Mouse (Mus musculus): ENCODE data around the gene Ran.

Gene Ran

GRCm38 (mm10) chr5:129010937-129011336 lies 8.9 kb upstream of the Ran start:
- in situ Hi-C loops (cut with MboI, MseI) = loop anchor here (25.0 kb wide), 1 partner anchor 1399 kb away; no protein-coding TSS in a partner anchor

GRCm38 (mm10) chr5:129015020-129015419 lies 4.8 kb upstream of the Ran start:
- in situ Hi-C loops (cut with MboI, MseI) = loop anchor here (25.0 kb wide), 1 partner anchor 1403 kb away; no protein-coding TSS in a partner anchor

- in situ Hi-C loops (cut with MboI, MseI) = loop anchor here (25.0 kb wide), 1 partner anchor 1403 kb away; no protein-coding TSS in a partner anchor
Measured at GRCm38 (mm10) chr5:129015540-129015939, 4.3 kb upstream of the Ran start.

GRCm38 (mm10) chr5:129016370-129016769 lies 3.5 kb upstream of the Ran start:
- in situ Hi-C loops (cut with MboI, MseI) = loop anchor here (25.0 kb wide), 1 partner anchor 1404 kb away; no protein-coding TSS in a partner anchor

GRCm38 (mm10) chr5:129018782-129019489 lies 933 bp upstream of the Ran start:
- in situ Hi-C loops (cut with MboI, MseI) = loop anchor here (25.0 kb wide), 1 partner anchor 1407 kb away; no protein-coding TSS in a partner anchor

- in situ Hi-C loops (cut with MboI, MseI) = loop anchor here (10.0 to 25.0 kb wide), 2 partner anchors 565 to 1408 kb away; partner anchors contain the start of gene Mmp17
Measured at GRCm38 (mm10) chr5:129020300-129020668, 415 bp downstream of the Ran start.

- in situ Hi-C loops (cut with MboI, MseI) = loop anchor here (10.0 to 25.0 kb wide), 2 partner anchors 564 to 1408 kb away; partner anchors contain the start of gene Mmp17
Measured at GRCm38 (mm10) chr5:129020731-129021130, 862 bp downstream of the Ran start.

GRCm38 (mm10) chr5:129025048-129025447 lies 5.2 kb downstream of the Ran start:
- in situ Hi-C loops (cut with MboI, MseI) = loop anchor here (5.0 to 10.0 kb wide), 2 partner anchors 487 to 560 kb away; partner anchors contain the start of gene Mmp17

- in situ Hi-C loops (cut with MboI, MseI) = loop anchor here (5.0 to 10.0 kb wide), 2 partner anchors 487 to 559 kb away; partner anchors contain the start of gene Mmp17
Measured at GRCm38 (mm10) chr5:129025725-129026124, 5.9 kb downstream of the Ran start.

GRCm38 (mm10) chr5:129026171-129026570 lies 6.3 kb downstream of the Ran start:
- in situ Hi-C loops (cut with MboI, MseI) = loop anchor here (5.0 to 10.0 kb wide), 2 partner anchors 486 to 559 kb away; partner anchors contain the start of gene Mmp17

GRCm38 (mm10) chr5:129026637-129027036 lies 6.8 kb downstream of the Ran start:
- in situ Hi-C loops (cut with MboI, MseI) = loop anchor here (5.0 to 10.0 kb wide), 2 partner anchors 486 to 558 kb away; partner anchors contain the start of gene Mmp17

- in situ Hi-C loops (cut with MboI, MseI) = loop anchor here (5.0 to 10.0 kb wide), 2 partner anchors 483 to 556 kb away; partner anchors contain the start of gene Mmp17
Measured at GRCm38 (mm10) chr5:129029131-129029723, 9.4 kb downstream of the Ran start.

- in situ Hi-C loops (cut with MboI, MseI) = loop anchor here (10.0 kb wide), 1 partner anchor 458 kb away; no protein-coding TSS in a partner anchor
Measured at GRCm38 (mm10) chr5:129036678-129037077, 16.8 kb downstream of the Ran start.

GRCm38 (mm10) chr5:129037739-129038138 lies 17.9 kb downstream of the Ran start:
- in situ Hi-C loops (cut with MboI, MseI) = loop anchor here (10.0 kb wide), 1 partner anchor 457 kb away; no protein-coding TSS in a partner anchor

GRCm38 (mm10) chr5:129045641-129046580 lies 26.0 kb downstream of the Ran start:
- in situ Hi-C loops (cut with MboI, MseI) = no loop called here

GRCm38 (mm10) chr5:129049372-129049771 lies 29.5 kb downstream of the Ran start:
- in situ Hi-C loops (cut with MboI, MseI) = no loop called here

- in situ Hi-C loops (cut with MboI, MseI) = no loop called here
Measured at GRCm38 (mm10) chr5:129051910-129052309, 32.0 kb downstream of the Ran start.

GRCm38 (mm10) chr5:129052636-129053355 lies 32.9 kb downstream of the Ran start:
- in situ Hi-C loops (cut with MboI, MseI) = no loop called here

- in situ Hi-C loops (cut with MboI, MseI) = no loop called here
Measured at GRCm38 (mm10) chr5:129054675-129055284, 34.9 kb downstream of the Ran start.

- in situ Hi-C loops (cut with MboI, MseI) = no loop called here
Measured at GRCm38 (mm10) chr5:129059116-129059515, 39.2 kb downstream of the Ran start.
